Mouse (Mus musculus): ENCODE measurements around the gene Lmx1b.

- TF ChIP-seq POLR2A (IDR thresholded peaks at IDR 0.05; ENCODE audit: borderline replicate concordance, low read depth, low read length) (no peak), CTCF (IDR thresholded peaks at IDR 0.05; ENCODE audit: low read depth, low read length) (no peak)
Observed at GRCm38 (mm10) chr2:33633955-33634354, 6.4 kb downstream of the Lmx1b start.

Measured in bone marrow macrophage, adult 2 months (primary cell).